Mouse (Mus musculus): ENCODE measurements around the gene Cpped1. TPM values are rescaled to one million over a fixed set of nuclear protein-coding genes. Genes with fewer than 3 reads are reported as not detected.

Gene Cpped1
- 29.0 and 31.7 TPM in 2 replicates for polyA plus RNA-seq (2014; fragmentation: Nextera tagmentation; extraction: Ambion mirVana)

GRCm38 (mm10) chr16:11909035-11909591 lies at the start of gene Cpped1:
Gene Cpped1 (minus strand): TSS chr16:11909445.
- H3K9me3 ChIP-seq (ENCODE audit: control insufficient read depth, low read length) = no peaks in the 10 kb centered on the region
- peak within 1 kb of the TSS; percentile 85 for H3K27ac ChIP-seq (replicated peaks; ENCODE audit: low read depth, low read length)
- DNase-seq (ENCODE audit: low spot score) = peak; percentile 93
- peak within 1 kb of the TSS; percentile 74 for H3K9ac ChIP-seq (ENCODE audit: low read depth, low read length)
- peaks cover 9% of the 10 kb centered on the region; the same call in 1 of the 2 replicates for H3K4me1 ChIP-seq (ENCODE audit: control insufficient read depth, insufficient read depth, low read length)
- H3K27me3 ChIP-seq (replicated peaks; ENCODE audit: control insufficient read depth, insufficient read depth, low read length) = no peaks in the 10 kb centered on the region
- ATAC-seq (ENCODE audit: low read depth) = peak; percentile 97
- no peaks in the 10 kb centered on the region for H3K36me3 ChIP-seq (ENCODE audit: control insufficient read depth, insufficient read depth, low read length)
- 2% methylated on average over 31 of the region's 32 CpGs for WGBS
- H3K4me2 ChIP-seq (ENCODE audit: low read depth, low read length) = peak within 1 kb of the TSS; percentile 71
- H3K4me3 ChIP-seq (ENCODE audit: low read depth, low read length) = peak within 1 kb of the TSS; percentile 59

GRCm38 (mm10) chr16:11940477-11940876 lies 31.2 kb upstream of the Cpped1 start:
- ATAC-seq (ENCODE audit: low read depth) = no peak
- no peaks in the 10 kb centered on the region for H3K4me1 ChIP-seq (ENCODE audit: control insufficient read depth, insufficient read depth, low read length)
- H3K9ac ChIP-seq (ENCODE audit: low read depth, low read length) = no peak overlapping the region
- no peaks in the 10 kb centered on the region for H3K27me3 ChIP-seq (replicated peaks; ENCODE audit: control insufficient read depth, insufficient read depth, low read length)
- H3K4me2 ChIP-seq (ENCODE audit: low read depth, low read length) = no peak overlapping the region
- H3K36me3 ChIP-seq (ENCODE audit: control insufficient read depth, insufficient read depth, low read length) = no peaks in the 10 kb centered on the region
- 0 out of 2 replicates have a peak, but pooled peaks cover 6% of the 10 kb centered on the region for H3K9me3 ChIP-seq (ENCODE audit: control insufficient read depth, low read length)
- no peak overlapping the region for H3K4me3 ChIP-seq (ENCODE audit: low read depth, low read length)
- DNase-seq (ENCODE audit: low spot score) = no peak
- H3K27ac ChIP-seq (replicated peaks; ENCODE audit: low read depth, low read length) = no peak overlapping the region

- Histone ChIP-seq H3K36me3 (ENCODE audit: control insufficient read depth, insufficient read depth, low read length) (no peaks in the 10 kb centered on the region), H3K27me3 (replicated peaks; ENCODE audit: control insufficient read depth, insufficient read depth, low read length) (no peaks in the 10 kb centered on the region), H3K4me2 (ENCODE audit: low read depth, low read length) (no peak overlapping the region), H3K4me1 (ENCODE audit: control insufficient read depth, insufficient read depth, low read length) (peaks cover 9% of the 10 kb centered on the region; the same call in 1 of the 2 replicates), H3K27ac (replicated peaks; ENCODE audit: low read depth, low read length) (no peak overlapping the region), H3K4me3 (ENCODE audit: low read depth, low read length) (no peak overlapping the region), H3K9me3 (ENCODE audit: control insufficient read depth, low read length) (no peaks in the 10 kb centered on the region), H3K9ac (ENCODE audit: low read depth, low read length) (no peak overlapping the region)
- ATAC-seq (ENCODE audit: low read depth) (no peak), DNase-seq (ENCODE audit: low spot score) (no peak)
- 84% methylated on average over 3 of the region's 3 CpGs for WGBS
Measured at GRCm38 (mm10) chr16:11910801-11911200, 1.6 kb upstream of the Cpped1 start.

GRCm38 (mm10) chr16:11909817-11910216 lies 572 bp upstream of the Cpped1 start:
- Histone ChIP-seq H3K36me3 (ENCODE audit: control insufficient read depth, insufficient read depth, low read length) (no peaks in the 10 kb centered on the region), H3K27me3 (replicated peaks; ENCODE audit: control insufficient read depth, insufficient read depth, low read length) (no peaks in the 10 kb centered on the region), H3K9ac (ENCODE audit: low read depth, low read length) (no peak overlapping the region), H3K27ac (replicated peaks; ENCODE audit: low read depth, low read length) (no peak overlapping the region), H3K4me3 (ENCODE audit: low read depth, low read length) (0 out of 2 replicates have a peak overlapping the region, but pooled peaks have one; percentile 59), H3K4me1 (ENCODE audit: control insufficient read depth, insufficient read depth, low read length) (peaks cover 9% of the 10 kb centered on the region; the same call in 1 of the 2 replicates), H3K9me3 (ENCODE audit: control insufficient read depth, low read length) (no peaks in the 10 kb centered on the region), H3K4me2 (ENCODE audit: low read depth, low read length) (peak overlapping the region; percentile 71)
- no peak for ATAC-seq (ENCODE audit: low read depth)
- WGBS = 81% methylated on average over 3 of the region's 3 CpGs
- DNase-seq (ENCODE audit: low spot score) = no peak

- H3K27me3 ChIP-seq (replicated peaks; ENCODE audit: control insufficient read depth, insufficient read depth, low read length) = no peaks in the 10 kb centered on the region
- H3K9ac ChIP-seq (ENCODE audit: low read depth, low read length) = peak overlapping the region; percentile 74
- peaks cover 9% of the 10 kb centered on the region; the same call in 1 of the 2 replicates for H3K4me1 ChIP-seq (ENCODE audit: control insufficient read depth, insufficient read depth, low read length)
- DNase-seq (ENCODE audit: low spot score) (no peak), ATAC-seq (ENCODE audit: low read depth) (peak; percentile 28; the same call in 1 of the 2 replicates)
- H3K4me3 ChIP-seq (ENCODE audit: low read depth, low read length) = peak overlapping the region; percentile 59
- WGBS = 26% methylated on average over 10 of the region's 11 CpGs
- H3K36me3 ChIP-seq (ENCODE audit: control insufficient read depth, insufficient read depth, low read length) = no peaks in the 10 kb centered on the region
- peak overlapping the region; percentile 71 for H3K4me2 ChIP-seq (ENCODE audit: low read depth, low read length)
- H3K27ac ChIP-seq (replicated peaks; ENCODE audit: low read depth, low read length) = peak overlapping the region; percentile 85
- no peaks in the 10 kb centered on the region for H3K9me3 ChIP-seq (ENCODE audit: control insufficient read depth, low read length)
Measured at GRCm38 (mm10) chr16:11908461-11909014, 707 bp downstream of the Cpped1 start.

GRCm38 (mm10) chr16:11907816-11908215 lies 1.4 kb downstream of the Cpped1 start:
- H3K4me2 ChIP-seq (ENCODE audit: low read depth, low read length) = peak overlapping the region; percentile 71

GRCm38 (mm10) chr16:11906906-11907305 lies 2.3 kb downstream of the Cpped1 start:
- H3K27ac ChIP-seq (replicated peaks; ENCODE audit: low read depth, low read length) = no peak overlapping the region
- H3K27me3 ChIP-seq (replicated peaks; ENCODE audit: control insufficient read depth, insufficient read depth, low read length) = no peaks in the 10 kb centered on the region
- DNase-seq (ENCODE audit: low spot score) = no peak
- no peak overlapping the region for H3K9ac ChIP-seq (ENCODE audit: low read depth, low read length)
- 94% methylated on average over 1 of the region's 1 CpGs for WGBS
- H3K36me3 ChIP-seq (ENCODE audit: control insufficient read depth, insufficient read depth, low read length) = no peaks in the 10 kb centered on the region; the same call in 1 of the 2 replicates
- H3K9me3 ChIP-seq (ENCODE audit: control insufficient read depth, low read length) = no peaks in the 10 kb centered on the region
- H3K4me3 ChIP-seq (ENCODE audit: low read depth, low read length) = no peak overlapping the region
- ATAC-seq (ENCODE audit: low read depth) = no peak
- no peak overlapping the region for H3K4me2 ChIP-seq (ENCODE audit: low read depth, low read length)
- H3K4me1 ChIP-seq (ENCODE audit: control insufficient read depth, insufficient read depth, low read length) = peaks cover 9% of the 10 kb centered on the region; the same call in 1 of the 2 replicates

More at GRCm38 (mm10) chr16:11907816-11908215, 1.4 kb downstream of the Cpped1 start:
- Histone ChIP-seq H3K9me3 (ENCODE audit: control insufficient read depth, low read length) (no peaks in the 10 kb centered on the region), H3K4me3 (ENCODE audit: low read depth, low read length) (0 out of 2 replicates have a peak overlapping the region, but pooled peaks have one; percentile 59), H3K36me3 (ENCODE audit: control insufficient read depth, insufficient read depth, low read length) (no peaks in the 10 kb centered on the region; the same call in 1 of the 2 replicates), H3K27ac (replicated peaks; ENCODE audit: low read depth, low read length) (no peak overlapping the region), H3K9ac (ENCODE audit: low read depth, low read length) (no peak overlapping the region), H3K4me1 (ENCODE audit: control insufficient read depth, insufficient read depth, low read length) (peaks cover 9% of the 10 kb centered on the region; the same call in 1 of the 2 replicates), H3K27me3 (replicated peaks; ENCODE audit: control insufficient read depth, insufficient read depth, low read length) (no peaks in the 10 kb centered on the region)
- ATAC-seq (ENCODE audit: low read depth) (no peak), DNase-seq (ENCODE audit: low spot score) (no peak)
- 80% methylated on average over 4 of the region's 4 CpGs for WGBS

GRCm38 (mm10) chr16:11905216-11905615 lies 4.0 kb downstream of the Cpped1 start:
- no peak overlapping the region for H3K4me2 ChIP-seq (ENCODE audit: low read depth, low read length)
- no peak overlapping the region for H3K4me3 ChIP-seq (ENCODE audit: low read depth, low read length)
- no peaks in the 10 kb centered on the region for H3K27me3 ChIP-seq (replicated peaks; ENCODE audit: control insufficient read depth, insufficient read depth, low read length)
- 82% methylated on average over 4 of the region's 4 CpGs for WGBS
- ATAC-seq (ENCODE audit: low read depth) (no peak), DNase-seq (ENCODE audit: low spot score) (no peak)
- peaks cover 9% of the 10 kb centered on the region; the same call in 1 of the 2 replicates for H3K4me1 ChIP-seq (ENCODE audit: control insufficient read depth, insufficient read depth, low read length)
- H3K36me3 ChIP-seq (ENCODE audit: control insufficient read depth, insufficient read depth, low read length) = no peaks in the 10 kb centered on the region; the same call in 1 of the 2 replicates
- H3K9ac ChIP-seq (ENCODE audit: low read depth, low read length) = no peak overlapping the region
- H3K27ac ChIP-seq (replicated peaks; ENCODE audit: low read depth, low read length) = no peak overlapping the region
- H3K9me3 ChIP-seq (ENCODE audit: control insufficient read depth, low read length) = no peaks in the 10 kb centered on the region
